ENCODE assay signal across 8 mouse cellular contexts in the genomic region with DNA sequence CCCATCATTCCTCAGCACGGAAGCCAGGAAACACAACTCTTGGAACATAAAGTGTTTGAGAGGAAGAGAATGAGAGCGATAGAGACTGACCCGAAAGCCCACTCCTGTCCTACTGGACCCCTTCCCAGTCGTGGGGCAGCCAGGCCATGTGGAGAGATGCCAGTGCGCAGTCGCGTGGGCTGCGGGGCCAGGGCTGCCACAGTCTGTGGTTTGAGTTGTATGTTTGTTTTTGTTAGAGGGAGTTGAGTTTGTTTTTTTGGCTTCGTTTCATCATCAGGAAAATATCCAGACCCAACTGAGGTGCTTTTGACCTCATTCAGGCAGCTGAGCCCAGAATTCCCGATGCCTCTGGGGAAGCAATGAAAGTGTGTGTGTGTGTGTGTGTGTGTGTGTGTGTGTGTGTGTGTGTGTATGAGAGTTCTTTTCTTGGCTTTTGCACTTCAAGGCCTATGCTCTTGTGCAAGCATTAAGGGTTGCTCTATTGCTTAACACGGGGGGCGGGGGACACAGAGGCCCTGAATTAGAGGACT. TPM values are rescaled to one million over a fixed set of nuclear protein-coding genes. Genes with fewer than 3 reads are reported as not detected.
DNase-seq lines count a peak whose midpoint lies in the region; ATAC-seq lines count a peak whose summit lies in the region.

No protein-coding gene starts in this region.

- DNase-seq in kidney, adult 9 months = peak; percentile 11
- no peak for DNase-seq in kidney, adult 11 months
- peak; percentile 69 for DNase-seq in gastrocnemius, postnatal 25 days
- peak; percentile 52 to 66 for DNase-seq in kidney, postnatal 25 days
- peak; percentile 80 for DNase-seq in skeletal muscle tissue, adult 2 months (ENCODE audit: low read depth, low spot score)
- no peak for DNase-seq in urinary bladder, postnatal 10 days (ENCODE audit: low spot score)

- no peak for ATAC-seq in frontal cortex, adult (ENCODE audit: low TSS enrichment)
- no peak for ATAC-seq in erythroid progenitor cell, adult 5-6 weeks (replicated peaks; ENCODE audit: low FRiP score, poor library complexity, severe bottlenecking)

RNA-seq across cellular contexts. Expression of gene Siah1a, which starts 42.2 kb away (rescaled TPM):
- total RNA-seq in gastrocnemius, postnatal 25 days (2021) = 10 to 100 TPM in 1 of 2 experiments, 1 to 10 TPM in 1; 7.7 to 10.4 TPM
- total RNA-seq in erythroid progenitor cell, adult 5-6 weeks (2015; ENCODE audit: low replicate concordance) = 22.2 and 45.0 TPM in 2 replicates
- total RNA-seq in erythroid progenitor cell, adult 5-6 weeks (2017; ENCODE audit: low replicate concordance) = 37.6 and 46.2 TPM in 2 replicates

RNA-seq across cellular contexts. Expression of gene Gm10638, which starts 42.5 kb away (rescaled TPM):
- 1 to 10 TPM; 2.8 to 4.1 TPM for total RNA-seq in gastrocnemius, postnatal 25 days (2021)
- not detected in 2 replicates for total RNA-seq in erythroid progenitor cell, adult 5-6 weeks (2015; ENCODE audit: low replicate concordance)
- total RNA-seq in erythroid progenitor cell, adult 5-6 weeks (2017; ENCODE audit: low replicate concordance) = 2.6 TPM in 1 of 2 replicates, not detected in the other

Comparison
In these comparisons a context has a peak if more than half of its experiments do, and no peak if none do; other contexts are left out.
1. DNase-seq: peak in kidney, adult 9 months (single experiment), gastrocnemius, postnatal 25 days (single experiment), kidney, postnatal 25 days (2 of 2) and skeletal muscle tissue, adult 2 months (single experiment); none in kidney, adult 11 months (single experiment) and urinary bladder, postnatal 10 days (single experiment).